In genomic region chr19:5804371-5804899, GRCm38 (mm10) we compare ENCODE assay signal across 8 mouse cellular contexts. TPM values are rescaled to one million over a fixed set of nuclear protein-coding genes. Genes with fewer than 3 reads are reported as not detected.
DNase-seq lines count a peak whose midpoint lies in the region; ATAC-seq and TF ChIP-seq lines count a peak whose summit lies in the region.

No protein-coding gene starts in this region.

- intact Hi-C loops in left cerebral cortex, postnatal 25 days (cut with DNase I), result no loop called here
- intact Hi-C loops in left cerebral cortex, postnatal 36 days (cut with DNase I), result no loop called here

- ATAC-seq in CD4-positive, CD25-positive, alpha-beta regulatory T cell, adult 4 months, result no peak
- ATAC-seq in limb, embryonic 11.5 days (ENCODE audit: insufficient number of reproducible peaks, low FRiP score, low TSS enrichment, low read depth), result no peak

- peak overlapping the region; percentile 95 for H3K9ac ChIP-seq in limb, embryonic 11.5 days (ENCODE audit: low read length)

- no peaks in the 10 kb centered on the region for H3K27me3 ChIP-seq in limb, embryonic 11.5 days (ENCODE audit: control insufficient read depth, insufficient read depth, low read length)

- peaks cover 25% of the 10 kb centered on the region for H3K4me1 ChIP-seq in embryonic fibroblast, embryonic 13.5 days (ENCODE audit: control insufficient read depth, insufficient read depth, low read length)
- H3K4me1 ChIP-seq in limb, embryonic 11.5 days (ENCODE audit: control insufficient read depth, insufficient read depth, low read length), result peaks cover 21% of the 10 kb centered on the region
- H3K4me1 ChIP-seq in olfactory bulb, adult 2 months (ENCODE audit: control insufficient read depth, insufficient read depth, low read length), result peaks cover 53% of the 10 kb centered on the region

- peak overlapping the region; percentile 100 for H3K27ac ChIP-seq in embryonic fibroblast, embryonic 13.5 days (ENCODE audit: insufficient read depth, low read length)
- peak overlapping the region; percentile 99 for H3K27ac ChIP-seq in limb, embryonic 11.5 days (replicated peaks; ENCODE audit: low read depth, low read length)
- peak overlapping the region; percentile 100 for H3K27ac ChIP-seq in olfactory bulb, adult 2 months (ENCODE audit: insufficient read depth, low read depth, low read length)

- peak overlapping the region; percentile 92; the same call in 1 of the 2 replicates for H3K4me2 ChIP-seq in limb, embryonic 11.5 days (ENCODE audit: low read depth, severe bottlenecking)

- peak; percentile 40 for DNase-seq in CD4-positive, CD25-positive, alpha-beta regulatory T cell, adult 2 months (ENCODE audit: low read depth, low spot score)
- peak; percentile 60 to 93 for DNase-seq in left cerebral cortex, postnatal 25 days (ENCODE audit: low spot score in 2 of 2)
- DNase-seq in left cerebral cortex, postnatal 36 days (ENCODE audit: low spot score in 2 of 2), result no peak
- peak; percentile 49 for DNase-seq in limb, embryonic 11.5 days (ENCODE audit: low spot score)
- no peak for DNase-seq in spleen, postnatal 14 days (ENCODE audit: low spot score in 2 of 2)

- no peaks in the 10 kb centered on the region for H3K9me3 ChIP-seq in limb, embryonic 11.5 days (ENCODE audit: control insufficient read depth, low read length)

- TF ChIP-seq POLR2A in embryonic fibroblast, embryonic 13.5 days (IDR thresholded peaks at IDR 0.05; ENCODE audit: low read depth, low read length), result peak; percentile 6
- no peak for TF ChIP-seq POLR2A in olfactory bulb, adult 2 months (IDR thresholded peaks at IDR 0.05; ENCODE audit: insufficient read depth, low read depth, low read length)

- H3K4me3 ChIP-seq in embryonic fibroblast, embryonic 13.5 days (ENCODE audit: insufficient read depth, low read length), result no peak overlapping the region
- no peak overlapping the region for H3K4me3 ChIP-seq in limb, embryonic 11.5 days (ENCODE audit: low read depth, low read length)
- H3K4me3 ChIP-seq in olfactory bulb, adult 2 months (ENCODE audit: insufficient read depth, low read depth, low read length), result no peak overlapping the region

- H3K36me3 ChIP-seq in limb, embryonic 11.5 days (ENCODE audit: control insufficient read depth, insufficient read depth, low read length), result no peaks in the 10 kb centered on the region

- WGBS in limb, embryonic 11.5 days, result 15% methylated on average over 8 of the region's 8 CpGs
- 24% methylated on average over 8 of the region's 8 CpGs for WGBS in olfactory bulb, adult 2 months

- no peak for TF ChIP-seq CTCF in embryonic fibroblast, embryonic 13.5 days (IDR thresholded peaks at IDR 0.05; ENCODE audit: borderline replicate concordance, insufficient read depth, low read length)
- TF ChIP-seq CTCF in olfactory bulb, adult 2 months (IDR thresholded peaks at IDR 0.05; ENCODE audit: insufficient read depth, low read depth, low read length), result no peak

RNA-seq across cellular contexts. Expression of gene Scyl1, which starts 33.2 kb away (rescaled TPM):
- polyA plus RNA-seq in CD4-positive, CD25-positive, alpha-beta regulatory T cell, adult 4 months (2017; shearing (Covaris generic)), result 10 to 100 TPM; 15.1 to 19.4 TPM
- total RNA-seq in left cerebral cortex, postnatal 25 days (2021), result 10 to 100 TPM; 82.0 to 86.8 TPM
- total RNA-seq in left cerebral cortex, postnatal 36 days (2021), result 10 to 100 TPM; 90.5 to 98.8 TPM
- 78.4 and 83.1 TPM in 2 replicates for polyA plus RNA-seq in embryonic fibroblast, embryonic 13.5 days (2011; ENCODE audit: insufficient read length, low read depth, missing spikeins)
- 65.8 and 66.6 TPM in 2 replicates for polyA plus RNA-seq in limb, embryonic 11.5 days (2014; fragmentation: Nextera tagmentation; extraction: Ambion mirVana)
- polyA plus RNA-seq in olfactory bulb, adult 2 months (2012; ENCODE audit: insufficient read depth, insufficient read length, low replicate concordance, missing spikeins), result not detected in 2 replicates

Comparison
In these comparisons a context has a peak if more than half of its experiments do, and no peak if none do; other contexts are left out.
1. DNase-seq: peak in CD4-positive, CD25-positive, alpha-beta regulatory T cell, adult 2 months (single experiment), left cerebral cortex, postnatal 25 days (2 of 2) and limb, embryonic 11.5 days (single experiment); none in left cerebral cortex, postnatal 36 days (0 of 2) and spleen, postnatal 14 days (0 of 2).
2. Peak in every context shown above with its lines, with median percentiles within 50 percentile points of each other: H3K27ac ChIP-seq.